Mouse (Mus musculus) lung, embryonic 14.5 days (tissue): ENCODE results near the gene Fam83c. TPM values are rescaled to one million over a fixed set of nuclear protein-coding genes. Genes with fewer than 3 reads are reported as not detected.

Source experiments
- ATAC-seq: fragments of 200-750 bp; cut with Nextera tagmentation; 2 replicates; pipeline ENCODE4 v1.8.0; 2017; ENCODE audit warnings: mild to moderate bottlenecking, moderate TSS enrichment, moderate library complexity; ENCODE audit not compliant: insufficient read depth
- DNase-seq: peaks from one replicate; pipeline ENCODE4 v3.0.0-alpha.2; 2015
- H3K27ac ChIP-seq: fragments of 300-500 bp; sonication (generic); 2 replicates; pipeline ENCODE4 v1.5.1; 2014; ENCODE audit warnings: low read depth, mild to moderate bottlenecking, moderate library complexity
- H3K27me3 ChIP-seq: fragments of 300-500 bp; sonication (generic); 2 replicates; pipeline ENCODE4 v1.6.1; 2014; ENCODE audit warnings: low read length, control low read depth; ENCODE audit not compliant: insufficient read depth
- H3K36me3 ChIP-seq: fragments of 300-500 bp; sonication (generic); 2 replicates; pipeline ENCODE4 v1.6.1; 2014; ENCODE audit warnings: control low read depth; ENCODE audit not compliant: insufficient read depth
- H3K4me1 ChIP-seq: fragments of 300-500 bp; sonication (generic); 2 replicates; pipeline ENCODE4 v1.6.1; 2014; ENCODE audit warnings: antibody characterized with exemption, control low read depth; ENCODE audit not compliant: insufficient read depth
- H3K4me2 ChIP-seq: fragments of 300-500 bp; sonication (generic); 2 replicates; pipeline ENCODE4 v1.6.1; 2014; ENCODE audit warnings: mild to moderate bottlenecking
- H3K4me3 ChIP-seq: fragments of 300-500 bp; sonication (generic); 2 replicates; pipeline ENCODE4 v1.5.1; 2014; ENCODE audit warnings: low read depth, low read length
- H3K9ac ChIP-seq: fragments of 300-500 bp; sonication (generic); 2 replicates; pipeline ENCODE4 v1.6.1; 2014
- H3K9me3 ChIP-seq: fragments of 300-500 bp; sonication (generic); 2 replicates; pipeline ENCODE4 v1.6.1; 2016; ENCODE audit warnings: low read depth, low read length, control low read depth
- CTCF ChIP-seq: IDR thresholded peaks from 2 replicates; pipeline ENCODE4 v1.5.1; 2016; ENCODE audit warnings: antibody characterized with exemption, low read depth
- WGBS: fragments of 180-500 bp; shearing (Covaris S2); extraction: QIAGEN DNeasy Blood & Tissue Kit; methylation state at CpG from one replicate; pipeline ENCODE4 v1.1.7; 2014; 5-methylcytosine and 5-hydroxymethylcytosine counted together
- polyA plus RNA-seq: library from polyadenylated mRNA; unstranded; fragments of >200 nt; fragmentation: Nextera tagmentation; extraction: Ambion mirVana; gene quantifications from 2 replicates; pipeline ENCODE4 v1.2.1, GENCODE M21; 2014

Gene Fam83c
- polyA plus RNA-seq, 1 experiment from 2014 or later, result 0.11 TPM

- peak overlapping the region; percentile 83 for H3K9ac ChIP-seq
- under 1% methylated on average over 37 of the region's 37 CpGs for WGBS
- peak overlapping the region; percentile 81 for H3K4me2 ChIP-seq
- H3K4me1 ChIP-seq, result no peaks in the 10 kb centered on the region
- TF ChIP-seq CTCF, result no peak
- peak; percentile 98 for DNase-seq
- peak; percentile 96 for ATAC-seq
- H3K9me3 ChIP-seq, result no peaks in the 10 kb centered on the region
- H3K4me3 ChIP-seq, result peak overlapping the region; percentile 80
- no peaks in the 10 kb centered on the region for H3K27me3 ChIP-seq
- H3K27ac ChIP-seq, result peak overlapping the region; percentile 84
- H3K36me3 ChIP-seq, result peaks cover 44% of the 10 kb centered on the region
These were observed 15.9 kb downstream of the Fam83c start for GRCm38 (mm10) chr2:155818596-155819391.

GRCm38 (mm10) chr2:155817301-155818245 lies 17.1 kb downstream of the Fam83c start:
- Histone ChIP-seq H3K36me3 (peaks cover 31% of the 10 kb centered on the region), H3K9me3 (no peaks in the 10 kb centered on the region), H3K4me1 (no peaks in the 10 kb centered on the region), H3K27me3 (no peaks in the 10 kb centered on the region), H3K27ac (no peak overlapping the region), H3K4me3 (no peak overlapping the region), H3K4me2 (peak overlapping the region; percentile 81; the same call in 1 of the 2 replicates), H3K9ac (no peak overlapping the region)
- ATAC-seq (no peak), DNase-seq (no peak)
- no peak for TF ChIP-seq CTCF
- WGBS, result 76% methylated on average over 10 of the region's 10 CpGs

- no peak for ATAC-seq
- WGBS, result 93% methylated on average over 1 of the region's 1 CpGs
These were observed 18.5 kb downstream of the Fam83c start for GRCm38 (mm10) chr2:155816179-155816578.

GRCm38 (mm10) chr2:155814829-155815228 lies 19.8 kb downstream of the Fam83c start:
- no peak for TF ChIP-seq CTCF
- no peak overlapping the region for H3K4me3 ChIP-seq
- H3K27me3 ChIP-seq, result no peaks in the 10 kb centered on the region
- H3K27ac ChIP-seq, result no peak overlapping the region
- H3K4me1 ChIP-seq, result no peaks in the 10 kb centered on the region
- no peaks in the 10 kb centered on the region for H3K9me3 ChIP-seq
- DNase-seq (no peak), ATAC-seq (no peak)
- no peak overlapping the region for H3K4me2 ChIP-seq
- WGBS, result 25% methylated on average over 5 of the region's 5 CpGs
- peaks cover 6% of the 10 kb centered on the region; the same call in 1 of the 2 replicates for H3K36me3 ChIP-seq
- no peak overlapping the region for H3K9ac ChIP-seq

More at GRCm38 (mm10) chr2:155816179-155816578, 18.5 kb downstream of the Fam83c start:
- Histone ChIP-seq H3K27ac (no peak overlapping the region), H3K4me1 (no peaks in the 10 kb centered on the region), H3K9ac (no peak overlapping the region), H3K9me3 (no peaks in the 10 kb centered on the region), H3K36me3 (peaks cover 19% of the 10 kb centered on the region), H3K27me3 (no peaks in the 10 kb centered on the region), H3K4me3 (no peak overlapping the region), H3K4me2 (no peak overlapping the region)
- DNase-seq, result no peak
- no peak for TF ChIP-seq CTCF

GRCm38 (mm10) chr2:155812637-155813036 lies 22.0 kb downstream of the Fam83c start:
- H3K9ac ChIP-seq, result no peak overlapping the region
- no peak for ATAC-seq
- 53% methylated on average over 4 of the region's 4 CpGs for WGBS
- H3K9me3 ChIP-seq, result no peaks in the 10 kb centered on the region
- H3K27ac ChIP-seq, result no peak overlapping the region
- no peaks in the 10 kb centered on the region for H3K4me1 ChIP-seq
- DNase-seq, result no peak
- no peak for TF ChIP-seq CTCF
- H3K36me3 ChIP-seq, result no peaks in the 10 kb centered on the region
- H3K4me3 ChIP-seq, result no peak overlapping the region
- no peaks in the 10 kb centered on the region for H3K27me3 ChIP-seq
- H3K4me2 ChIP-seq, result no peak overlapping the region

- Histone ChIP-seq H3K4me2 (no peak overlapping the region), H3K4me1 (no peaks in the 10 kb centered on the region), H3K27ac (no peak overlapping the region), H3K9ac (no peak overlapping the region), H3K4me3 (no peak overlapping the region), H3K9me3 (no peaks in the 10 kb centered on the region), H3K36me3 (no peaks in the 10 kb centered on the region), H3K27me3 (no peaks in the 10 kb centered on the region)
- 34% methylated on average over 16 of the region's 16 CpGs for WGBS
- DNase-seq (peak; percentile 84), ATAC-seq (no peak)
- TF ChIP-seq CTCF, result peak; percentile 90
These were observed 22.7 kb downstream of the Fam83c start for GRCm38 (mm10) chr2:155811821-155812396.
